Mouse (Mus musculus): ENCODE measurements around the gene Pik3r6.
A peak's percentile ranks its signal among the peaks of the same experiment; 100 is the strongest.

DNA sequence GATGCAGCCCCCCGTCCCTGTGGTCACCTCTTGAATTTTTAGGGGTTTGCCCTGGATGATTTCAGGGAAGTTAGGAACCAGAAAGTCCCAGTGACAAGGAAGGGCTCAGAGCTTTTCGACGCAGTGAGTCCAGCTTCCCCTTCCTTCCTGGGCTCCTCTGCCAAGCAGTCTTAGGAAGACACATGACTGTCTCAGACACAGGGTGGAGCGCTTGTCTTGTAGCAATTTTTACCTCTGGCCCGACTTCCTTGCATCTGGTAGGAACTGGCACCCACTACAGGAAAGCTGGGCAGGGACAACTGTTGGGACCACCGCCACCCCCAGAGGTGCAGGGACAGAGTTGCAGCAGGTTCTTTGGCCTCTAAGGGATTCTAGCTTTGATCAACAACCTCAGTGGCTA lies 28.2 kb upstream of the Pik3r6 start:
- TF ChIP-seq EP300 (IDR thresholded peaks at IDR 0.05; ENCODE audit: insufficient read depth, low read depth, low read length): no peak
- no peak for TF ChIP-seq POLR2A (IDR thresholded peaks at IDR 0.05; ENCODE audit: insufficient read depth, low read depth, low read length)
- TF ChIP-seq CTCF (IDR thresholded peaks at IDR 0.05): 0 out of 2 replicates have a peak, but pooled peaks have one; percentile 6
